Mouse (Mus musculus) liver, embryonic 14.5 days (tissue): ENCODE data around the gene Gm7347.
"Not testable (repeated sequence)": the region's sequence is repeated elsewhere in the genome, so short reads cannot be mapped to it uniquely, and the experiment has no call there.

Experiments
- CTCF ChIP-seq: IDR thresholded peaks from 2 replicates; pipeline ENCODE4 v1.5.1; 2016; ENCODE audit warnings: antibody characterized with exemption, low read depth, control low read depth
- EP300 ChIP-seq: IDR thresholded peaks from 2 replicates; pipeline ENCODE4 v1.6.1; 2016; ENCODE audit warnings: antibody characterized with exemption, low read depth

DNA sequence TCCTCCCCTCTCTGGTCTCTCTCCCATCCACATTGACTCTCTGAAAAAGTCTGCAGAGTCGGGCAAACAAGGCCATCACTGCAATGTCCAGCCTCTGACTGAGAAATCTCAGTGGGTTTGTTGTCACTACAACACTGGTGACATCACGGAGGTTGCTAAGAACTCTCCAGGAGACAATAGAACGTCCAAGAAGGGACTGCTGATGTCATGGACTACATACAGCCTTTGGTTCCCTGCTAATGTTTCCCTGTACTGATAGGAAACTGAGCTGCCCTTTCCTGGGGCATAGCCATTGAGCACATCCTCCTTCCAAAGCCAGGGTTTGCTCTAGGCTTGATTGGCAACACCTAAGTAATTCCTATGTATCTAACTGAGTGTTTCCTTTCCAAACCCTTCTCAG lies 35.6 kb downstream of the Gm7347 start, which contains the start of gene Gm5862:
- TF ChIP-seq EP300, CTCF: not testable (repeated sequence)
